Mouse (Mus musculus) hindbrain, postnatal 0 days (tissue): ENCODE data around the gene Gpr25. TPM values are rescaled to one million over a fixed set of nuclear protein-coding genes. Genes with fewer than 3 reads are reported as not detected.

Experiments used
- ATAC-seq: fragments of 200-750 bp; cut with Nextera tagmentation; 2 replicates; pipeline ENCODE4 v1.8.0; 2017; ENCODE audit warnings: mild to moderate bottlenecking, moderate TSS enrichment, moderate library complexity
- DNase-seq: peaks from one replicate; pipeline ENCODE4 v3.0.0-alpha.2; 2015; ENCODE audit warnings: low spot score
- H3K27ac ChIP-seq: fragments of 300-500 bp; sonication (generic); 2 replicates; pipeline ENCODE4 v1.5.1; 2014; ENCODE audit warnings: mild to moderate bottlenecking
- H3K27me3 ChIP-seq: fragments of 300-500 bp; sonication (generic); 2 replicates; pipeline ENCODE4 v1.6.1; 2014; ENCODE audit warnings: low read length, mixed read lengths; ENCODE audit not compliant: insufficient read depth
- H3K36me3 ChIP-seq: fragments of 300-500 bp; sonication (generic); 2 replicates; pipeline ENCODE4 v1.6.1; 2014; ENCODE audit warnings: low read length, mixed read lengths; ENCODE audit not compliant: insufficient read depth
- H3K4me1 ChIP-seq: fragments of 300-500 bp; sonication (generic); 2 replicates; pipeline ENCODE4 v1.6.1; 2014; ENCODE audit warnings: antibody characterized with exemption, low read length, mixed read lengths; ENCODE audit not compliant: insufficient read depth
- H3K4me2 ChIP-seq: fragments of 300-500 bp; sonication (generic); 2 replicates; pipeline ENCODE4 v1.6.1; 2014; ENCODE audit warnings: low read depth, mild to moderate bottlenecking, low read length, moderate library complexity, mixed read lengths
- H3K4me3 ChIP-seq: fragments of 300-500 bp; sonication (generic); 2 replicates; pipeline ENCODE4 v1.5.1; 2014; ENCODE audit warnings: low read length
- H3K9ac ChIP-seq: fragments of 300-500 bp; sonication (generic); replicated peaks from 2 replicates; pipeline ENCODE4 v1.6.1; 2014; ENCODE audit warnings: mild to moderate bottlenecking, low read length, moderate library complexity, mixed read lengths
- H3K9me3 ChIP-seq: fragments of 300-500 bp; sonication (generic); 2 replicates; pipeline ENCODE4 v1.6.1; 2016; ENCODE audit warnings: low read length, mixed read lengths
- CTCF ChIP-seq: IDR thresholded peaks from 2 replicates; pipeline ENCODE4 v1.5.1; 2016; ENCODE audit warnings: antibody characterized with exemption, control low read depth, low read depth
- WGBS: fragments of 180-500 bp; shearing (Covaris S2); extraction: QIAGEN DNeasy Blood & Tissue Kit; methylation state at CpG from one replicate; pipeline ENCODE4 v1.1.7; 2014; 5-methylcytosine and 5-hydroxymethylcytosine counted together
- polyA plus RNA-seq: library from polyadenylated mRNA; unstranded; fragments of >200 nt; fragmentation: Nextera tagmentation; extraction: Ambion mirVana; gene quantifications from 2 replicates; pipeline ENCODE4 v1.2.1, GENCODE M21; 2015
- total RNA-seq: library from RNA; depleted of rRNA; stranded (reverse); fragments of >200 nt; gene quantifications from 2 replicates; pipeline ENCODE4 v1.2.3, GENCODE M21; 2014; rRNA removed

Gpr25 gene
- total RNA-seq (6.0 and 6.2 TPM in 2 replicates), polyA plus RNA-seq (0.78 and 1.3 TPM in 2 replicates)

- Histone ChIP-seq H3K9ac (peak within 1 kb of the TSS; percentile 66), H3K27me3 (peaks cover 11% of the 10 kb centered on the region; the same call in 1 of the 2 replicates), H3K4me3 (peak within 1 kb of the TSS; percentile 44), H3K27ac (peak within 1 kb of the TSS; percentile 65), H3K9me3 (no peaks in the 10 kb centered on the region), H3K4me2 (peak within 1 kb of the TSS; percentile 78), H3K4me1 (peaks cover 11% of the 10 kb centered on the region; the same call in 1 of the 2 replicates), H3K36me3 (no peaks in the 10 kb centered on the region)
- DNase-seq (no peak), ATAC-seq (peak; percentile 46)
- no peak for TF ChIP-seq CTCF
- WGBS, result 8% methylated on average over 28 of the region's 28 CpGs
Observed at GRCm38 (mm10) chr1:136260635-136261238, at the start of gene Gpr25. Gpr25 (minus strand) TSS chr1:136260873.

DNA sequence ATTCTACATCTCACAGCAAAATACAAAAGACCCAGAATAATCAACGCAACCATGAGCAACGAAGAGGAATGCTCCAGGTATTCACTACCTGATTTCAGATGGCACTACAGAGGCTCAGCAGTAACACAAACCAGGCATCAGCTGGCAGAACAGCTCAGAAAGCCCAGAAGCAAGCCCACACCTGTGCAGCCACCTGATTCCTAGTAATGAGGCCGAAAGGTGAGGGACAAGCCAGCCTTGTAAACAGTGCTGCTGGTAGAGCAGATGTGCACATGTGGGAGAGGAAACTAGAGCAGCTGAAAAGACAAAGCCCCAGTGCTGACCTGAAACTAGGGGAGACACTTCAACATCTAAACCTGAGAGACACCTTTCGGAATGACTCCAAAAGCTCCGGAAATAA is 48.5 kb upstream of the Gpr25 start:
- no peaks in the 10 kb centered on the region for H3K36me3 ChIP-seq
- no peak overlapping the region for H3K4me2 ChIP-seq
- H3K27ac ChIP-seq, result no peak overlapping the region
- H3K4me1 ChIP-seq, result no peaks in the 10 kb centered on the region
- no peak overlapping the region for H3K9ac ChIP-seq
- ATAC-seq (no peak), DNase-seq (no peak)
- no peaks in the 10 kb centered on the region for H3K9me3 ChIP-seq
- WGBS, result 86% methylated on average over 5 of the region's 5 CpGs
- TF ChIP-seq CTCF, result no peak
- H3K27me3 ChIP-seq, result no peaks in the 10 kb centered on the region
- H3K4me3 ChIP-seq, result no peak overlapping the region

DNA sequence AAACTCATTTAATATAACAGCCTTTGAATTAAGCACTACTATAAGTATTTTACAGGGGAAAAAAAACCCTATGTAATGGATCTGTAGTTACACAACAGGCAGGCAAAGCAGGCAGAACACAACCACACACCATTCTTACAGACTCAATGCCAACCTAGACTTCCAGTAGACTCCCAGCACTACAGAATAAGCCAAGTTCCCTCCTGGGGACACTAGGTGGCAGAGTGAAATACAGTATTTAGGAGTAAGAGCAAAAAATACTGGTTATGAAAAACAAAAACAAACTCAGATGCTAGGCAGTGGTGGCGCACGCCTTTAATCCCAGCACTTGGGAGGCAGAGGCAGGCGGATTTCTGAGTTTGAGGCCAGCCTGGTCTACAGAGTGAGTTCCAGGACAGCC is 45.8 kb upstream of the Gpr25 start:
- TF ChIP-seq CTCF, result peak; percentile 63
- Histone ChIP-seq H3K4me1 (no peaks in the 10 kb centered on the region), H3K27ac (no peak overlapping the region), H3K4me3 (no peak overlapping the region), H3K36me3 (peaks cover 6% of the 10 kb centered on the region; the same call in 1 of the 2 replicates), H3K9me3 (no peaks in the 10 kb centered on the region), H3K9ac (no peak overlapping the region), H3K27me3 (no peaks in the 10 kb centered on the region), H3K4me2 (no peak overlapping the region)
- WGBS, result 81% methylated on average over 3 of the region's 3 CpGs
- 0 out of 2 replicates have a peak, but pooled peaks have one; percentile 58 for ATAC-seq
- DNase-seq, result peak; percentile 71

- ATAC-seq (no peak), DNase-seq (no peak)
- H3K9ac ChIP-seq, result no peak overlapping the region
- H3K27ac ChIP-seq, result no peak overlapping the region
- no peaks in the 10 kb centered on the region for H3K36me3 ChIP-seq
- no peak for TF ChIP-seq CTCF
- H3K4me1 ChIP-seq, result no peaks in the 10 kb centered on the region
- H3K9me3 ChIP-seq, result no peaks in the 10 kb centered on the region
- no peak overlapping the region for H3K4me3 ChIP-seq
- H3K4me2 ChIP-seq, result no peak overlapping the region
- H3K27me3 ChIP-seq, result no peaks in the 10 kb centered on the region
Observed at GRCm38 (mm10) chr1:136293961-136294360, 33.3 kb upstream of the Gpr25 start.

DNA sequence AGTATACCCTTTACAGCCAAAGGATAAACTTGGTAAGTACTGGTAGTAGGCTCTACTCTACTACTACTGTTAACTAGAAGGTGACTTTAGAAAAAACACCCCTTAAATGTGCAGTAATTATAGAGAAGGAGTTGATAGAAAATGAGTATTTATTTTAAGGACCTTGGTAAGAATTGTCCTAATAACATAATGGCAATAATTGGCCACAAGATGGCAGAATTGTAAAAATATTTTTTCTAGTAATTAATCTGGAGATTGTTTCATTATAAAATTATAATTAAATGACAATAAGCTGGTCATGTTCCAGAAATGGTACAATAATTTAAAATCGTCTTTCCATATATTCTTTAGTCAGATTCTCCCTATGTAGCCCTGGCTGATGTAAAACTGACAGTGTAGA is 29.1 kb upstream of the Gpr25 start:
- Histone ChIP-seq H3K9ac (no peak overlapping the region), H3K27me3 (no peaks in the 10 kb centered on the region), H3K9me3 (no peaks in the 10 kb centered on the region), H3K27ac (no peak overlapping the region), H3K4me2 (no peak overlapping the region), H3K4me3 (no peak overlapping the region), H3K4me1 (no peaks in the 10 kb centered on the region), H3K36me3 (peaks cover 4% of the 10 kb centered on the region; the same call in 1 of the 2 replicates)
- peak; percentile 30 for TF ChIP-seq CTCF
- 58% methylated on average over 1 of the region's 1 CpGs for WGBS
- ATAC-seq (no peak), DNase-seq (peak; percentile 35)

DNA sequence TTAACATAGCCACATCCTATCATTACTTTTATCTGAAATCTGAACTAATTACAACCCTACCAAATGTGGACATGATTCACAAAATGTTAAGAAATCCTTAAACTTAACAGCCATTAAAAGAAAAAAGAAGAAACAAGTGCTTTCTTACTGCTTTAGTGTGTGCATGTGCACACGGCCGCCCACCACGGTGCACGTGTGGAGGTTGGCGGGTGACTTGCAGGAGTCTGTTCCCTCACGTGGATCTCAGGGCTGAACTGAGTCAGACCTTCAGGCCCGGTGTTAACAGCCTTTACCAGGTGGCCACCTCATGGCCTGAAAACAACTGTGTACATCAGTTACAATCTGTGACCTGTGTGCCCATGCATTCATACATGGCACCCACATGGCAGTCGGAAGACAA is 16.7 kb upstream of the Gpr25 start:
- DNase-seq (no peak), ATAC-seq (no peak)
- H3K9ac ChIP-seq, result no peak overlapping the region
- WGBS, result 87% methylated on average over 8 of the region's 8 CpGs
- H3K4me3 ChIP-seq, result no peak overlapping the region
- TF ChIP-seq CTCF, result no peak
- no peaks in the 10 kb centered on the region for H3K4me1 ChIP-seq
- no peak overlapping the region for H3K27ac ChIP-seq
- H3K9me3 ChIP-seq, result no peaks in the 10 kb centered on the region
- no peak overlapping the region for H3K4me2 ChIP-seq
- H3K27me3 ChIP-seq, result no peaks in the 10 kb centered on the region
- H3K36me3 ChIP-seq, result peaks cover 66% of the 10 kb centered on the region

DNA sequence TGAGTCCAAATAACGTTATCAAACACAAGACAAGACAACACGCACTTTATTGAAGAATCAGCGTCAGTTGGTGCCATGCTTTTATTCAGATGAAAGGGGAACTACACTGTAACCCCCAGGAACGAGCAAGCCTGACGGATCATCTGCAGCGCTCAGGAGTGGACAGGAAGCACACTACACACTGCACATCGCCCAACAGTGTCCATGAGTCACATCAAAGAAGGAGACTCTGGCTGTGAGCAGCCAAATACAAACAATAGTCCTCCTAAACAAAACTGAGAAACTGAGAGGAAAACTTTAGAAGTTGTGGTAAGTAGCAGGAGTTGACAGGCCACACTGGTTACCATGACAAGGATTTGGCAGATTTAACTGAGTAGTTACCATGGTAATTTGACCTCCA is 7.6 kb upstream of the Gpr25 start:
- DNase-seq, result peak; percentile 17
- peak; percentile 71 for ATAC-seq
- 51% methylated on average over 7 of the region's 7 CpGs for WGBS

More for the DNA sequence above, 7.6 kb upstream of the Gpr25 start:
- no peaks in the 10 kb centered on the region for H3K27me3 ChIP-seq
- H3K36me3 ChIP-seq, result peaks cover 38% of the 10 kb centered on the region
- H3K9ac ChIP-seq, result no peak overlapping the region
- no peak overlapping the region for H3K27ac ChIP-seq
- H3K4me2 ChIP-seq, result no peak overlapping the region
- no peak for TF ChIP-seq CTCF
- no peaks in the 10 kb centered on the region for H3K9me3 ChIP-seq
- no peaks in the 10 kb centered on the region for H3K4me1 ChIP-seq
- H3K4me3 ChIP-seq, result no peak overlapping the region
